Comparison of ENCODE assay signal across 26 mouse cellular contexts in genomic region chrX:7958868-7959267, GRCm38 (mm10). TPM values are rescaled to one million over a fixed set of nuclear protein-coding genes. Genes with fewer than 3 reads are reported as not detected.
"Had no signal": no experiment of that assay in that cellular context is flagged by ENCODE, and none has a peak within 500 bp of the region (broad histone marks: within the 10 kb centered on the region; RNA-seq: fewer than 3 reads in every experiment).

No protein-coding gene starts in this region.

- H3K4me3 ChIP-seq: neural tube, embryonic 12.5 days; neural tube, embryonic 13.5 days; neural tube, embryonic 15.5 days; stomach, embryonic 15.5 days had no signal

- H3K9me3 ChIP-seq: neural tube, embryonic 12.5 days; neural tube, embryonic 13.5 days; neural tube, embryonic 15.5 days; stomach, embryonic 15.5 days had no signal

- H3K27me3 ChIP-seq: neural tube, embryonic 12.5 days; neural tube, embryonic 13.5 days; neural tube, embryonic 15.5 days; stomach, embryonic 15.5 days had no signal

- H3K27ac ChIP-seq: neural tube, embryonic 12.5 days; neural tube, embryonic 13.5 days; neural tube, embryonic 15.5 days; stomach, embryonic 15.5 days; stomach, postnatal 0 days had no signal

- H3K4me1 ChIP-seq: neural tube, embryonic 12.5 days; neural tube, embryonic 13.5 days; neural tube, embryonic 15.5 days; stomach, embryonic 15.5 days had no signal

- H3K36me3 ChIP-seq: neural tube, embryonic 12.5 days; neural tube, embryonic 13.5 days; neural tube, embryonic 15.5 days; stomach, embryonic 15.5 days had no signal

- DNase-seq: retina, postnatal 1 day; right cerebral cortex, adult 18-20 months; right cerebral cortex, postnatal 14 days; right cerebral cortex, postnatal 25 days; right cerebral cortex, postnatal 4 days; spleen, adult 18-20 months; thymus, adult 18-20 months; thymus, adult 2 months; thymus, postnatal 14 days; thymus, postnatal 25 days; thymus, postnatal 36 days; thymus, postnatal 4 days had no signal

- H3K9ac ChIP-seq: neural tube, embryonic 12.5 days; neural tube, embryonic 13.5 days; neural tube, embryonic 15.5 days; stomach, embryonic 15.5 days had no signal

RNA-seq across cellular contexts. Expression of gene Gata1, which starts 19.0 kb away (rescaled TPM):
- polyA plus RNA-seq: neural tube, embryonic 14.5 days; neural tube, embryonic 15.5 days had no signal

RNA-seq across cellular contexts. Expression of gene Eras, which starts 30.5 kb away (rescaled TPM):
- total RNA-seq: neutrophil, adult 5-6 weeks had no signal
- polyA plus RNA-seq: neural tube, embryonic 12.5 days; neural tube, embryonic 14.5 days; small intestine, adult 2 months; spleen, adult 2 months; stomach, embryonic 14.5 days; stomach, embryonic 15.5 days; stomach, embryonic 16.5 days; stomach, postnatal 0 days; thymus, adult 2 months; thymus, postnatal 0 days; urinary bladder, adult 2 months had no signal

RNA-seq across cellular contexts. Expression of gene Pcsk1n, which starts 39.2 kb away (rescaled TPM):
- total RNA-seq: neutrophil, adult 5-6 weeks had no signal

RNA-seq across cellular contexts. Expression of gene Gm10490, which starts 49.5 kb away (rescaled TPM):
- polyA plus RNA-seq: neural tube, embryonic 12.5 days; neural tube, embryonic 13.5 days; neural tube, embryonic 14.5 days; neural tube, embryonic 15.5 days; small intestine, adult 2 months; spleen, adult 2 months; stomach, embryonic 14.5 days; stomach, embryonic 15.5 days; stomach, embryonic 16.5 days; stomach, postnatal 0 days; testis, adult 2 months; thymus, adult 2 months; thymus, postnatal 0 days; urinary bladder, adult 2 months had no signal
